Comparison of ENCODE assay signal across 10 mouse cellular contexts in the genomic region with DNA sequence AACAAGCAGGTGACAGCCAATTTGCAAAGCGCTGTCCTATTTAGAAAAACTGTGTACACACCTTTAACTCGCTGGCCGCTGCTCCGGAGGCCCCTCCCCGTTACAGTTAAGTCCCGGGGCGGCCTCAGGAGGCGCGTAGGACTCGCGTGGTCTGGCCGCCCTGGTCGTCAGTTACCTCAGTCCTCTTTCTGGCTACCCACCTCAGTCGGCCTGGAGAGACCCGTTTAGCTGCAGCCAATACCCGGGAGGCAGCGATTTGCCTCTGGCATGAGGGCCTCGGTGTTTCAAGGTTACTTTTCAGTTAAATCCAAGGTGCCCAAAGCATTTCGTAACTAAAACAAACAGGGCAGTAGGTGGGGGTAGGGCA. TPM values are rescaled to one million over a fixed set of nuclear protein-coding genes. Genes with fewer than 3 reads are reported as not detected.
A peak's percentile ranks its signal among the peaks of the same experiment; 100 is the strongest.
DNase-seq lines count a peak whose midpoint lies in the region; ATAC-seq and TF ChIP-seq lines count a peak whose summit lies in the region.
"Had no signal": no experiment of that assay in that cellular context is flagged by ENCODE, and none has a peak within 500 bp of the region (broad histone marks: within the 10 kb centered on the region; RNA-seq: fewer than 3 reads in every experiment).

A gene (minus strand): TSS at position 171 of the 367 bp plus-strand sequence.

- H3K4me2 ChIP-seq in hindbrain, embryonic 15.5 days: peak within 1 kb of the TSS; percentile 40
- H3K4me2 ChIP-seq in stomach, postnatal 0 days (replicated peaks; ENCODE audit: low read depth): peak within 1 kb of the TSS; percentile 66

- ATAC-seq in hindbrain, embryonic 15.5 days (ENCODE audit: low FRiP score, low read depth): no peak
- peak; percentile 8; the same call in 1 of the 2 replicates for ATAC-seq in stomach, postnatal 0 days (ENCODE audit: low FRiP score, low TSS enrichment)

- H3K4me1 ChIP-seq in liver, adult 2 months (ENCODE audit: control insufficient read depth, insufficient read depth, low read length): peaks cover 15% of the 10 kb centered on the region
- peaks cover 21% of the 10 kb centered on the region; the same call in 1 of the 2 replicates for H3K4me1 ChIP-seq in hindbrain, embryonic 15.5 days (replicated peaks)
- peaks cover 2% of the 10 kb centered on the region; the same call in 1 of the 2 replicates for H3K4me1 ChIP-seq in stomach, postnatal 0 days (replicated peaks; ENCODE audit: control insufficient read depth, insufficient read depth)

- no peaks in the 10 kb centered on the region for H3K27me3 ChIP-seq in liver, adult 2 months (ENCODE audit: control insufficient read depth, insufficient read depth, low read length)
- peaks cover 94% of the 10 kb centered on the region for H3K27me3 ChIP-seq in hindbrain, embryonic 15.5 days
- peaks cover 14% of the 10 kb centered on the region for H3K27me3 ChIP-seq in stomach, postnatal 0 days (ENCODE audit: control insufficient read depth, insufficient read depth, low read length)

- peak within 1 kb of the TSS; percentile 93 for H3K4me3 ChIP-seq in liver, adult 2 months (ENCODE audit: insufficient read depth, low read depth, low read length)
- H3K4me3 ChIP-seq in hindbrain, embryonic 15.5 days: peak within 1 kb of the TSS; percentile 24; the same call in 1 of the 2 replicates
- H3K4me3 ChIP-seq in stomach, postnatal 0 days (ENCODE audit: low read depth, low read length): peak within 1 kb of the TSS; percentile 44

- 4% methylated on average over 19 of the region's 19 CpGs for WGBS in liver, adult 2 months
- 2% methylated on average over 19 of the region's 19 CpGs for WGBS in hindbrain, embryonic 15.5 days
- 3% methylated on average over 19 of the region's 19 CpGs for WGBS in stomach, postnatal 0 days

- TF ChIP-seq CTCF in liver, adult 2 months (IDR thresholded peaks at IDR 0.05; ENCODE audit: low read depth, low read length): no peak
- no peak for TF ChIP-seq CTCF in stomach, postnatal 0 days (IDR thresholded peaks at IDR 0.05; ENCODE audit: low read depth)

- H3K36me3 ChIP-seq in liver, adult 2 months (ENCODE audit: control insufficient read depth, insufficient read depth, low read length): peaks cover 9% of the 10 kb centered on the region; the same call in 1 of the 2 replicates
- H3K36me3 ChIP-seq in hindbrain, embryonic 15.5 days: no peaks in the 10 kb centered on the region
- H3K36me3 ChIP-seq in stomach, postnatal 0 days (ENCODE audit: control insufficient read depth, insufficient read depth, low read length): no peaks in the 10 kb centered on the region

- H3K9me3 ChIP-seq in hindbrain, embryonic 15.5 days: no peaks in the 10 kb centered on the region; the same call in 1 of the 2 replicates
- H3K9me3 ChIP-seq in stomach, postnatal 0 days (ENCODE audit: control insufficient read depth, low read length): no peaks in the 10 kb centered on the region

- DNase-seq in liver, adult 2 months (ENCODE audit: extremely low read depth, low read depth, low spot score): peak; percentile 98
- no peak for DNase-seq in liver
- peak; percentile 35 for DNase-seq in lung, postnatal 10 days
- peak; percentile 72 for DNase-seq in stomach, postnatal 0 days (ENCODE audit: low spot score)
- DNase-seq in spleen, adult 12 weeks (ENCODE audit: low spot score): no peak
- DNase-seq in adrenal gland, postnatal 14 days: no peak
- no peak for DNase-seq in layer of hippocampus, adult 9-10 months (ENCODE audit: low spot score)
- DNase-seq: right cerebral cortex, adult 18-20 months had no signal

- peak within 1 kb of the TSS; percentile 96 for H3K9ac ChIP-seq in liver, adult 2 months (ENCODE audit: low read depth, low read length)
- H3K9ac ChIP-seq in hindbrain, embryonic 15.5 days: no peak within 1 kb of the TSS
- peak within 1 kb of the TSS; percentile 45; the same call in 1 of the 2 replicates for H3K9ac ChIP-seq in stomach, postnatal 0 days (ENCODE audit: low read length)

- H3K27ac ChIP-seq in liver, adult 2 months (replicated peaks; ENCODE audit: insufficient read depth, low read depth, low read length): peak within 1 kb of the TSS; percentile 99
- H3K27ac ChIP-seq in hindbrain, embryonic 15.5 days (replicated peaks): no peak within 1 kb of the TSS
- peak within 1 kb of the TSS; percentile 75 for H3K27ac ChIP-seq in stomach, postnatal 0 days (replicated peaks)

- no peak for TF ChIP-seq EP300 in stomach, postnatal 0 days (optimal IDR thresholded peaks at IDR 0.05)

- peaks cover 18% of the 10 kb centered on the region for H3K79me2 ChIP-seq in liver, adult 2 months (ENCODE audit: control insufficient read depth, insufficient read depth, low read length)

- peak; percentile 73; the same call in 1 of the 2 replicates for TF ChIP-seq POLR2A in liver, adult 2 months (IDR thresholded peaks at IDR 0.05; ENCODE audit: extremely low read depth, insufficient read depth, low read length)

RNA-seq across cellular contexts. Expression of the gene that starts here (rescaled TPM):
- total RNA-seq in liver, adult 2 months (2014; rRNA removed): 11.2 and 14.2 TPM in 2 replicates
- 66.4 and 103 TPM in 2 replicates for polyA plus RNA-seq in liver, adult 2 months (2012; rRNA removed)
- 1.3 and 1.5 TPM in 2 replicates for polyA plus RNA-seq in hindbrain, embryonic 15.5 days (2015; fragmentation: Nextera tagmentation; extraction: Ambion mirVana)
- 11.6 and 12.1 TPM in 2 replicates for polyA plus RNA-seq in stomach, postnatal 0 days (2015; fragmentation: Nextera tagmentation; extraction: Ambion mirVana)
- total RNA-seq in adrenal gland, postnatal 14 days (2021): 6.6 TPM in 1 of 2 replicates, not detected in the other
- total RNA-seq: hematopoietic stem cell, adult 5-6 weeks had no signal

Comparison
In these comparisons a context has a peak if more than half of its experiments do, and no peak if none do; other contexts are left out.
1. DNase-seq: peak in liver, adult 2 months (single experiment), lung, postnatal 10 days (single experiment) and stomach, postnatal 0 days (single experiment); none in liver (single experiment), spleen, adult 12 weeks (single experiment), adrenal gland, postnatal 14 days (single experiment) and layer of hippocampus, adult 9-10 months (single experiment).
2. H3K4me3 ChIP-seq: peak in every context shown above with its lines; median percentile 93 in liver, adult 2 months; 44 in stomach, postnatal 0 days; 24 in hindbrain, embryonic 15.5 days.